Mouse (Mus musculus) cerebellum, adult 2 months (tissue): ENCODE measurements around the gene Gzmm.

ENCODE experiments used
- CTCF ChIP-seq: fragments of 200-500 bp; IDR thresholded peaks from 2 replicates; pipeline ENCODE4 v1.5.1; 2011; ENCODE audit warnings: low read depth, mild to moderate bottlenecking, control low read depth, low read length, moderate library complexity, borderline replicate concordance; ENCODE audit not compliant: insufficient read depth
- POLR2A ChIP-seq: fragments of 200-500 bp; IDR thresholded peaks from 2 replicates; pipeline ENCODE4 v1.6.1; 2011; ENCODE audit warnings: low read length, control low read depth, borderline replicate concordance; ENCODE audit not compliant: insufficient read depth

- TF ChIP-seq CTCF = no peak
- peak; percentile 88; the same call in 1 of the 2 replicates for TF ChIP-seq POLR2A
These were observed 7.1 kb upstream of the Gzmm start, which contains the start of gene Cdc34 for GRCm38 (mm10) chr10:79681591-79682245.
